Mouse (Mus musculus): Measurements from ENCODE around the gene Kcne1. TPM values are rescaled to one million over a fixed set of nuclear protein-coding genes. Genes with fewer than 3 reads are reported as not detected.

Gene Kcne1
- total RNA-seq, 1 experiment = not detected

- in situ Hi-C loops (cut with MboI; ENCODE audit: low sequenced_read_pairs in 2 of 2, unreplicated experiment in 2 of 2) = no loop called here
- TF ChIP-seq ZNF384 (IDR thresholded peaks at IDR 0.05; ENCODE audit: low read depth, low read length) = no peak
- TF ChIP-seq HCFC1 (IDR thresholded peaks at IDR 0.05; ENCODE audit: borderline replicate concordance, insufficient read depth, low read length) = no peak
- no peak for TF ChIP-seq CHD2 (IDR thresholded peaks at IDR 0.05; ENCODE audit: low read depth, low read length)
- no peak for TF ChIP-seq MAFK (IDR thresholded peaks at IDR 0.05; ENCODE audit: insufficient read depth, low read depth, low read length)
- TF ChIP-seq ZC3H11A (IDR thresholded peaks at IDR 0.05; ENCODE audit: borderline replicate concordance, low read depth, low read length) = no peak
- Histone ChIP-seq H3K4me3 (ENCODE audit: insufficient read depth in 1 of 2, low read depth in 1 of 2, low read length in 2 of 2, poor library complexity in 1 of 2, severe bottlenecking in 1 of 2) (no peak overlapping the region), H3K9ac (ENCODE audit: insufficient read depth, low read depth, low read length, poor library complexity, severe bottlenecking) (no peak overlapping the region), H3K9me3 (ENCODE audit: control insufficient read depth, insufficient read depth, low read depth, low read length) (no peaks in the 10 kb centered on the region), H3K27ac (ENCODE audit: insufficient read depth, low read depth, low read length, poor library complexity, severe bottlenecking) (no peak overlapping the region), H3K4me1 (ENCODE audit: control insufficient read depth in 2 of 2, insufficient read depth in 2 of 2, low read length in 2 of 2, poor library complexity in 1 of 2) (no peaks in the 10 kb centered on the region), H3K36me3 (ENCODE audit: control insufficient read depth, insufficient read depth, low read length, poor library complexity, severe bottlenecking) (no peaks in the 10 kb centered on the region)
- DNase-seq (ENCODE audit: low read depth, low spot score) = no peak
These were observed 50.1 kb downstream of the Kcne1 start for GRCm38 (mm10) chr16:92309126-92309525.

GRCm38 (mm10) chr16:92307947-92308346, 51.3 kb downstream of the Kcne1 start:
- TF ChIP-seq CHD2 (IDR thresholded peaks at IDR 0.05; ENCODE audit: low read depth, low read length) (no peak), ZNF384 (IDR thresholded peaks at IDR 0.05; ENCODE audit: low read depth, low read length) (no peak), HCFC1 (IDR thresholded peaks at IDR 0.05; ENCODE audit: borderline replicate concordance, insufficient read depth, low read length) (no peak), MAFK (IDR thresholded peaks at IDR 0.05; ENCODE audit: insufficient read depth, low read depth, low read length) (no peak), ZC3H11A (IDR thresholded peaks at IDR 0.05; ENCODE audit: borderline replicate concordance, low read depth, low read length) (no peak)
- no peaks in the 10 kb centered on the region for H3K36me3 ChIP-seq (ENCODE audit: control insufficient read depth, insufficient read depth, low read length, poor library complexity, severe bottlenecking)
- in situ Hi-C loops (cut with MboI; ENCODE audit: low sequenced_read_pairs in 2 of 2, unreplicated experiment in 2 of 2) = no loop called here

GRCm38 (mm10) chr16:92305519-92305918, 53.7 kb downstream of the Kcne1 start:
- in situ Hi-C loops (cut with MboI; ENCODE audit: low sequenced_read_pairs in 2 of 2, unreplicated experiment in 2 of 2) = no loop called here

More at GRCm38 (mm10) chr16:92307947-92308346, 51.3 kb downstream of the Kcne1 start:
- DNase-seq (ENCODE audit: low read depth, low spot score) = no peak
- H3K9ac ChIP-seq (ENCODE audit: insufficient read depth, low read depth, low read length, poor library complexity, severe bottlenecking) = no peak overlapping the region
- H3K4me3 ChIP-seq (ENCODE audit: insufficient read depth in 1 of 2, low read depth in 1 of 2, low read length in 2 of 2, poor library complexity in 1 of 2, severe bottlenecking in 1 of 2) = no peak overlapping the region
- H3K27ac ChIP-seq (ENCODE audit: insufficient read depth, low read depth, low read length, poor library complexity, severe bottlenecking) = no peak overlapping the region
- H3K4me1 ChIP-seq (ENCODE audit: control insufficient read depth in 2 of 2, insufficient read depth in 2 of 2, low read length in 2 of 2, poor library complexity in 1 of 2) = no peaks in the 10 kb centered on the region
- H3K9me3 ChIP-seq (ENCODE audit: control insufficient read depth, insufficient read depth, low read depth, low read length) = no peaks in the 10 kb centered on the region

GRCm38 (mm10) chr16:92302506-92302905, 56.8 kb downstream of the Kcne1 start:
- peaks cover 3 to 5% of the 10 kb centered on the region in 2 experiments; a peak in 2 of 4 replicates for H3K4me1 ChIP-seq (ENCODE audit: control insufficient read depth in 2 of 2, insufficient read depth in 2 of 2, low read length in 2 of 2, poor library complexity in 1 of 2)

More at GRCm38 (mm10) chr16:92305519-92305918, 53.7 kb downstream of the Kcne1 start:
- H3K36me3 ChIP-seq (ENCODE audit: control insufficient read depth, insufficient read depth, low read length, poor library complexity, severe bottlenecking) = no peaks in the 10 kb centered on the region
- DNase-seq (ENCODE audit: low read depth, low spot score) = peak; percentile 35
- H3K9me3 ChIP-seq (ENCODE audit: control insufficient read depth, insufficient read depth, low read depth, low read length) = no peaks in the 10 kb centered on the region
- H3K9ac ChIP-seq (ENCODE audit: insufficient read depth, low read depth, low read length, poor library complexity, severe bottlenecking) = no peak overlapping the region
- H3K4me3 ChIP-seq (ENCODE audit: insufficient read depth in 1 of 2, low read depth in 1 of 2, low read length in 2 of 2, poor library complexity in 1 of 2, severe bottlenecking in 1 of 2) = no peak overlapping the region
- no peak for TF ChIP-seq MAFK (IDR thresholded peaks at IDR 0.05; ENCODE audit: insufficient read depth, low read depth, low read length)
- H3K27ac ChIP-seq (ENCODE audit: insufficient read depth, low read depth, low read length, poor library complexity, severe bottlenecking) = no peak overlapping the region
- H3K4me1 ChIP-seq (ENCODE audit: control insufficient read depth in 2 of 2, insufficient read depth in 2 of 2, low read length in 2 of 2, poor library complexity in 1 of 2) = peaks cover 3 to 5% of the 10 kb centered on the region in 2 experiments; a peak in 2 of 4 replicates

GRCm38 (mm10) chr16:92301989-92302388, 57.3 kb downstream of the Kcne1 start:
- Histone ChIP-seq H3K27ac (ENCODE audit: insufficient read depth, low read depth, low read length, poor library complexity, severe bottlenecking) (no peak overlapping the region), H3K36me3 (ENCODE audit: control insufficient read depth, insufficient read depth, low read length, poor library complexity, severe bottlenecking) (no peaks in the 10 kb centered on the region), H3K4me1 (ENCODE audit: control insufficient read depth in 2 of 2, insufficient read depth in 2 of 2, low read length in 2 of 2, poor library complexity in 1 of 2) (peaks cover 3 to 5% of the 10 kb centered on the region in 2 experiments; a peak in 2 of 4 replicates), H3K9ac (ENCODE audit: insufficient read depth, low read depth, low read length, poor library complexity, severe bottlenecking) (no peak overlapping the region), H3K9me3 (ENCODE audit: control insufficient read depth, insufficient read depth, low read depth, low read length) (no peaks in the 10 kb centered on the region), H3K4me3 (ENCODE audit: insufficient read depth in 1 of 2, low read depth in 1 of 2, low read length in 2 of 2, poor library complexity in 1 of 2, severe bottlenecking in 1 of 2) (peak overlapping the region; percentile 59 to 72; a peak in 3 of 4 replicates)
- TF ChIP-seq MAFK (IDR thresholded peaks at IDR 0.05; ENCODE audit: insufficient read depth, low read depth, low read length) = no peak
- in situ Hi-C loops (cut with MboI; ENCODE audit: low sequenced_read_pairs in 2 of 2, unreplicated experiment in 2 of 2) = no loop called here
- DNase-seq (ENCODE audit: low read depth, low spot score) = no peak

More at GRCm38 (mm10) chr16:92302506-92302905, 56.8 kb downstream of the Kcne1 start:
- TF ChIP-seq HCFC1 (IDR thresholded peaks at IDR 0.05; ENCODE audit: borderline replicate concordance, insufficient read depth, low read length) = no peak
- TF ChIP-seq MAFK (IDR thresholded peaks at IDR 0.05; ENCODE audit: insufficient read depth, low read depth, low read length) = no peak
- no peak for TF ChIP-seq CHD2 (IDR thresholded peaks at IDR 0.05; ENCODE audit: low read depth, low read length)
- no peak for TF ChIP-seq ZNF384 (IDR thresholded peaks at IDR 0.05; ENCODE audit: low read depth, low read length)
- TF ChIP-seq ZC3H11A (IDR thresholded peaks at IDR 0.05; ENCODE audit: borderline replicate concordance, low read depth, low read length) = no peak
- H3K4me3 ChIP-seq (ENCODE audit: insufficient read depth in 1 of 2, low read depth in 1 of 2, low read length in 2 of 2, poor library complexity in 1 of 2, severe bottlenecking in 1 of 2) = no peak overlapping the region
- in situ Hi-C loops (cut with MboI; ENCODE audit: low sequenced_read_pairs in 2 of 2, unreplicated experiment in 2 of 2) = no loop called here
- no peak for DNase-seq (ENCODE audit: low read depth, low spot score)
- no peak overlapping the region for H3K27ac ChIP-seq (ENCODE audit: insufficient read depth, low read depth, low read length, poor library complexity, severe bottlenecking)
- H3K36me3 ChIP-seq (ENCODE audit: control insufficient read depth, insufficient read depth, low read length, poor library complexity, severe bottlenecking) = no peaks in the 10 kb centered on the region
- H3K9ac ChIP-seq (ENCODE audit: insufficient read depth, low read depth, low read length, poor library complexity, severe bottlenecking) = no peak overlapping the region
- H3K9me3 ChIP-seq (ENCODE audit: control insufficient read depth, insufficient read depth, low read depth, low read length) = no peaks in the 10 kb centered on the region

Data from ES-E14 (cell line).